Mouse (Mus musculus): ENCODE data around the gene Cmtm1.
A peak's percentile ranks its signal among the peaks of the same experiment; 100 is the strongest.
"Not testable (repeated sequence)": the region's sequence is repeated elsewhere in the genome, so short reads cannot be mapped to it uniquely, and the experiment has no call there.

Gene Cmtm1

GRCm38 (mm10) chr8:104309441-104310155 lies at the start of gene Cmtm1, which contains the start of gene Gm45711:
Gene Cmtm1, minus strand, starts transcription at chr8:104310145.
Gene Gm45711, minus strand, starts transcription at chr8:104310081.
- DNase-seq, result peak; percentile 48

DNA sequence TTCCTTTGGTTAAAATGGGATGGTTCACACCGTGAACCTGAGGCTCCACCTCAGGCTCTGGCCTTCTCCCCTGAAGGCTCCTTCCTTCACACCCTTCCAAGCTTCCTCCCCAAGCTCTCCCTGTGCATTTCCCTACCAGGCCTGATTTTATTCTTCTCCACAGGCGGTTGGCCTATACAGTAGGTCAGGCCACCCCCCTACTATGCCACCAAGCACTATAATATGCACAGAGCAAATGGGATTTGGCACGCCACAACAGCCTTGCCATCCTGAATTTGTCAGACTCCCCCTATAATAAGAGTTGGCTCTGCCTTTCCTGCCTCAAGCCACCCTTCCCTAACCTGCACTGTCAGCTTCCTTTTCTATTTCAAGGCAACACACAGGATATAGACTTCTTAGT lies 48.7 kb upstream of the Cmtm1 start:
- no peak for DNase-seq

- no peak for DNase-seq
Observed at GRCm38 (mm10) chr8:104354504-104354903, 44.6 kb upstream of the Cmtm1 start.

DNA sequence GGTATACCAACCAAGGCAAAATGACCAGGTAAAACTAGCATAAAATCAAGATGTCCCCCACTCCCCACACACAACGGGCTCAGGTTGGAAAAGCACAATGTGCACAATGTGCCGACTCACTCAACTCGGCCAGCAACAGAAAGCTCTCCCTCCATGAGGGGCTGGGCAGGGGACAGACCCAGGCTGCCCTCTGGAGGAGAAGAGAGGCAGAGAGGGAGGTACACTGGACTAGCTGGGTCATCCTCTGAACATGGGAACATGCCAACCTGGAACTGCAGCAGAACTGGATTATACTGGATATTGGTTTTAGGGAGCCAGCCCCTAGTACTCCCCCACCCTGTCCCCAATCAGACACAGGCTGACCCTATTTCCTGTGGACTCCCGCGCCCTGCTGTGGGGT lies 43.2 kb upstream of the Cmtm1 start:
- no peak for DNase-seq

DNA sequence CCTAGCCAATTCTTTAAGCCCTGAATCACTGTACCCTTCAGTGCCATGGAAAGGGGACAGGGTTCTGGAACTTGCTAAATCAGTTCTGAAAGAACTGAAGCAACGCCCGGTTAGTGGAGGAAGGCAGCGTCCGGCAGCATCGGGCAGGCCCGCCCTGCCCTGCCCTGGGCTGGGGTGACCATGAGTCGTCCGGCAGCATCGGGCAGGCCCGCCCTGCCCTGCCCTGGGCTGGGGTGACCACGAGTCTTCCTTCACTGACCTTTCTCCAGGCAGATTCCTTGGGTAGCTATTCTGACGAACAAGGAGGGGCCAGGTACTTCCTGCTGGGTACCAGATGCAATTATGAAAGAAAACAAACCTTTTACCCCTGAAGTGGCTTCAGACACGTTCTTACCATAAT lies 40.1 kb upstream of the Cmtm1 start:
- DNase-seq, result no peak

- no peak for DNase-seq
Observed at GRCm38 (mm10) chr8:104348971-104349370, 39.0 kb upstream of the Cmtm1 start.

DNA sequence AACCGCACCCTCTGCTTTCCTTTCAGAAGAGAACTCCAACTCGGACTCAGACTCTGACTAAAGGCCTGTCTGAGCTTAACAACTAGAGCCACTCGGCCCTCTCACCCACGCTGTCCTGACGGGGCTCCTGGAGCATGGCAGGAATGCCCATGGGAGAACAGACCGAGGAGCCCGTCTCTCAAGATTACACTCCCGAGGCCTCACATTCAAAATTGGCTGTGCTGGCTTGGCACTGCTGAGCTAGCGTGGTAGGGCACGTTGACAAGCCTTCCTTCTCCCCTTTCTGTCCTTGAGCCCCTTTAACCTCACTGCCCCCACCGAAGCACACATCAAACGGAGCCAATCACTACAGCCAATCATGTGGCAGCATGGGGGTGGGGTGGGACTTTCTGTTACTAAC lies 36.8 kb upstream of the Cmtm1 start:
- DNase-seq, result no peak

DNA sequence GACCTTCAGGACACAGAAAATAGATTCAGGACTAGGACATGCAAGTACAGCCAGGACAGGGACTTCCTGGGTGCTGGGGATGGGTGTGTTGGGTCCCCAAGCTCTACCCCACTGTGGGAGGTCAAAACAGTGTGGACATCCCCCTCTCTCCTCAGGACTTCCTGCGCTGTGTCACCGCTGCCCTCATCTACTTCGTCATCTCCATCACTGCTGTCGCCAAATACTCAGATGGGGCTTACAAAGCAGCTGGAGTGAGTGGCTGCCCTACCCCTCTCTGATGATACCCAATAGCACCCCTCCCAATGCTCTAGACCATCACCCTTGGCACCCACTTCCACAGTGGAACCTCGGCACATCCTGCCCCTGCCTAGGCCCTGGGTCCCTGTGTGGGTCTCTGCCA lies 34.7 kb upstream of the Cmtm1 start:
- no peak for DNase-seq

GRCm38 (mm10) chr8:104343957-104344356 lies 34.0 kb upstream of the Cmtm1 start:
- peak; percentile 84 for DNase-seq

- DNase-seq, result no peak
Observed at GRCm38 (mm10) chr8:104342426-104342825, 32.5 kb upstream of the Cmtm1 start.

DNA sequence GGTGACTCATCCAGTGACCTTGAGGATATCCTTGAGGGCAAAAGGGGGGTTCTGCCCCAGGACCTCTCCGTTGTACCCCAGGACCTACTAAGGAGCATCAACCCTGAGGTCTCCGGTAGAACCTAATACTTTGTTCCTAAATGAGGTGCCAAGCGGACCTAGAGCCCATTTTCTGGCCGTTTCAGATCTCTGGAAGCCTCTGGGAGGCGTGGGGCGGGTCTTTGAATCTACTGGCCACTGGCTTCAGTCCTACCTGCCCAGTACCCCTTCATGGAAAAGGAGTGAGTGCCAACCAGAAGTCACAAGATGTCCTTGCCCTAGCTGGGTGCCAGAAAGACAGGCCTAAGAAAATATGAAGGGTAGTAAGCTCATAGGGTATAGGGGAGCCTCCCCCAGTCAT lies 31.7 kb upstream of the Cmtm1 start:
- DNase-seq, result no peak

GRCm38 (mm10) chr8:104341106-104341561 lies 31.2 kb upstream of the Cmtm1 start:
- peak; percentile 42 for DNase-seq

- peak; percentile 40 for DNase-seq
Observed at GRCm38 (mm10) chr8:104340233-104341105, 30.5 kb upstream of the Cmtm1 start.

GRCm38 (mm10) chr8:104339983-104340232 lies 30.0 kb upstream of the Cmtm1 start:
- no peak for DNase-seq

- DNase-seq, result no peak
Observed at GRCm38 (mm10) chr8:104339229-104339982, 29.5 kb upstream of the Cmtm1 start, which contains the start of gene Cmtm3. Gene Cmtm3, plus strand, starts transcription at chr8:104339410.

GRCm38 (mm10) chr8:104337890-104338289 lies 27.9 kb upstream of the Cmtm1 start:
- no peak for DNase-seq

- no peak for DNase-seq
Observed at GRCm38 (mm10) chr8:104336806-104337205, 26.9 kb upstream of the Cmtm1 start.

DNA sequence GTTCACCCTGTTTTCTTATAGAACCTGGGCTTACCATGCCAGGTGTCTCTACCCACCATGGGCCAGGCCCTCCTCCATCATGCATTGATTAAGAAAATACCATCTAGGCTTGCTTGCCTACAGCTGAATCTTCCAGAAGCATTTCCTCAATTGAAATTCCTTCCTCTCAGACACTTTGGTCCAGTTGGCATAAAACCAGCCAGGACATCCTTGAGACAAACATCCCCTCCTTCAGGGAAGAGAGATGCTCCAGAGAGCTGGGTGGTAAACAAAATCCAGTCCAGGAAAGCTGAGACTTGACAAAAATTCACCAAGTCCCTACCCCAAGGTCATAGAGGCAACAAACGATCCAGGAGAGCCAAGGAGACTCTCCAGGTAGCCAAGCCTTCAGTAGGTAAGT lies 24.3 kb upstream of the Cmtm1 start:
- no peak for DNase-seq

- no peak for DNase-seq
Observed at GRCm38 (mm10) chr8:104333786-104334185, 23.8 kb upstream of the Cmtm1 start.

- no peak for DNase-seq
Observed at GRCm38 (mm10) chr8:104332665-104333631, 23.0 kb upstream of the Cmtm1 start.

GRCm38 (mm10) chr8:104321930-104322329 lies 12.0 kb upstream of the Cmtm1 start, which contains the start of gene Cmtm2b:
Gene Cmtm2b, plus strand, starts transcription at chr8:104322230.
- DNase-seq, result not testable (repeated sequence)

DNA sequence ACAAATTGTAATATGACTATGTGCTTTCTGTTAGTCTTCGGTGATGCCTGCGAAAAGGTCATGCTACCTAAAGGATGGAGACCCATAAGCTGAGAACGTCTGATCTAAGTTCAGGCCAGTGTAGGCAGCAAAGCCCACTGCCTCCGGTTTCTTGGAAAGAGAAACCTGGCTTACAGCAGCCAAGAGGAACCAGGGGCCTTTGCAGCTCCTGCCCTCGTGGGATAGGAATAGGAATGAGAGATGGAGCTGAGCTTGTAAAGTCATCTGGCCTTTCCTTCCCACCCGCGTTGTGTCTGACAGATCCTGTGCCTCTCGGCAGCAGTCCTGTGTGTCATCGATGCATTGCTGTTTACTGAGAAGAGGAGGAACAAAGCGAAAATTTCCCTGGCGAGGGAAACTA lies 11.3 kb upstream of the Cmtm1 start, which contains the start of gene Gm11020:
TSS of gene Gm11020 (plus strand) at position 301 of the 400 bp plus-strand sequence.
- not testable (repeated sequence) for DNase-seq
